Mouse (Mus musculus) MEL-GATA-1-ER (cell line): Measurements from ENCODE around the gene Trim27.
A peak's percentile ranks its signal among the peaks of the same experiment; 100 is the strongest.

ENCODE experiments used
- DNase-seq: peaks from one replicate; pipeline ENCODE4 v3.0.0-alpha.2; 2012; ENCODE audit warnings: low read depth; ENCODE audit errors: extremely low read depth

The Trim27 gene

GRCm38 (mm10) chr13:21179367-21179723, at the start of gene Trim27:
Trim27 (plus strand) TSS chr13:21179445.
- DNase-seq, result no peak

GRCm38 (mm10) chr13:21142421-21142820, 36.8 kb upstream of the Trim27 start:
- DNase-seq, result no peak

- DNase-seq, result no peak
Measured at GRCm38 (mm10) chr13:21145767-21146166, 33.5 kb upstream of the Trim27 start, which contains the start of gene Olfr1368. Olfr1368 (minus strand) TSS chr13:21145867.

- no peak for DNase-seq
Measured at GRCm38 (mm10) chr13:21155888-21156287, 23.4 kb upstream of the Trim27 start.

- DNase-seq, result no peak
Measured at GRCm38 (mm10) chr13:21158071-21158470, 21.2 kb upstream of the Trim27 start.

- DNase-seq, result peak; percentile 80
Measured at GRCm38 (mm10) chr13:21158785-21159474, 20.3 kb upstream of the Trim27 start.

GRCm38 (mm10) chr13:21159475-21159819, 19.8 kb upstream of the Trim27 start:
- DNase-seq, result no peak

GRCm38 (mm10) chr13:21160041-21160511, 19.2 kb upstream of the Trim27 start:
- DNase-seq, result no peak

- DNase-seq, result no peak
Measured at GRCm38 (mm10) chr13:21160657-21161590, 18.3 kb upstream of the Trim27 start.

GRCm38 (mm10) chr13:21161591-21161990, 17.7 kb upstream of the Trim27 start:
- no peak for DNase-seq

- no peak for DNase-seq
Measured at GRCm38 (mm10) chr13:21162591-21162990, 16.7 kb upstream of the Trim27 start.

GRCm38 (mm10) chr13:21166936-21167909, 12.0 kb upstream of the Trim27 start:
- peak; percentile 68 for DNase-seq

- DNase-seq, result no peak
Measured at GRCm38 (mm10) chr13:21167910-21168300, 11.3 kb upstream of the Trim27 start.

- no peak for DNase-seq
Measured at GRCm38 (mm10) chr13:21168371-21169011, 10.8 kb upstream of the Trim27 start.

- no peak for DNase-seq
Measured at GRCm38 (mm10) chr13:21169121-21169656, 10.1 kb upstream of the Trim27 start.

- DNase-seq, result peak; percentile 86
Measured at GRCm38 (mm10) chr13:21169657-21170430, 9.4 kb upstream of the Trim27 start.

- no peak for DNase-seq
Measured at GRCm38 (mm10) chr13:21170431-21171155, 8.7 kb upstream of the Trim27 start.

GRCm38 (mm10) chr13:21171156-21171530, 8.1 kb upstream of the Trim27 start:
- DNase-seq, result no peak

- DNase-seq, result peak; percentile 71
Measured at GRCm38 (mm10) chr13:21171600-21172150, 7.6 kb upstream of the Trim27 start.
